Mouse (Mus musculus): ENCODE data around the gene Fbxo28.

DNA sequence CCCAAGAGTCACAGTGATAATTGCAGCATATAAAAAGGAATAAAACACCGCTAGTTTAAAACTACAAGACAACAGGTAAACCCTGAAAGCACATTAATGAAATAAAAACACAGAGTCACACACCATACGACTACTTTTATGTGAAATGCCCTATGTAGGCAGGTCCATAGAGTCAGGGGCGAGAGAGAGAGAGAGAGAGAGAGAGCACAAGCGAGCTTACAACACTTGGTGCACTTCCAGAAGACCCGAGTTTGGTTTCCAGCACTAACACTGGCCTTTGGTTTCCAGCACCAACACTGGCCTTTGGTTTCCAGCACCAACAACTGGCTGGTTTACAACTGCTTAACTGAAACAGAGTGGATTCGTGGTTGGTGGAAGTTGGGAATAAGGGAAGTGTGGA is 564 bp upstream of the Fbxo28 start:
- TF ChIP-seq MAX (IDR thresholded peaks at IDR 0.05; ENCODE audit: low read length), result no peak
- no peak for TF ChIP-seq CTCF (IDR thresholded peaks at IDR 0.05 in 2 of 3, conservative IDR thresholded peaks at IDR 0.05 in 1 of 3; ENCODE audit: control insufficient read depth in 1 of 3, insufficient read depth in 1 of 3, low read depth in 2 of 3, low read length in 3 of 3, poor library complexity in 1 of 3, severe bottlenecking in 1 of 3)
- no peak for TF ChIP-seq EP300 (IDR thresholded peaks at IDR 0.05; ENCODE audit: low read depth in 1 of 2, low read length in 2 of 2)
- TF ChIP-seq ZNF384 (IDR thresholded peaks at IDR 0.05; ENCODE audit: low read depth, low read length), result no peak
- TF ChIP-seq TAL1 (IDR thresholded peaks at IDR 0.05; ENCODE audit: low read length), result no peak
- TF ChIP-seq USF2 (IDR thresholded peaks at IDR 0.05; ENCODE audit: borderline replicate concordance in 1 of 2, insufficient read depth in 1 of 2, low read depth in 1 of 2, low read length in 2 of 2), result no peak
- no peak for TF ChIP-seq ZMIZ1 (IDR thresholded peaks at IDR 0.05; ENCODE audit: low read depth, low read length)
- TF ChIP-seq POLR2A (IDR thresholded peaks at IDR 0.05; ENCODE audit: control insufficient read depth in 1 of 2, insufficient read depth in 1 of 2, low read depth in 1 of 2, low read length in 2 of 2, poor library complexity in 1 of 2), result no peak
- no peak for TF ChIP-seq CHD2 (IDR thresholded peaks at IDR 0.05; ENCODE audit: low read length)
- no peak for TF ChIP-seq RAD21 (IDR thresholded peaks at IDR 0.05; ENCODE audit: low read depth, low read length)
- TF ChIP-seq POLR2AphosphoS2 (IDR thresholded peaks at IDR 0.05; ENCODE audit: low read length), result no peak

All from MEL (cell line).